In genomic region chr17:50407249-50407990, GRCm38 (mm10) we compare ENCODE assay signal across 8 mouse cellular contexts.
DNase-seq lines count a peak whose midpoint lies in the region; ATAC-seq lines count a peak whose summit lies in the region.

No protein-coding gene starts in this region.

- 36% methylated on average over 11 of the region's 11 CpGs for WGBS in forebrain, embryonic 16.5 days
- 27% methylated on average over 11 of the region's 11 CpGs for WGBS in limb, embryonic 10.5 days
- WGBS in kidney, embryonic 14.5 days, result 45% methylated on average over 11 of the region's 11 CpGs

- H3K4me2 ChIP-seq in forebrain, embryonic 16.5 days (ENCODE audit: low read length), result no peak overlapping the region
- H3K4me2 ChIP-seq in kidney, embryonic 14.5 days (replicated peaks; ENCODE audit: low read depth, low read length), result no peak overlapping the region

- peak; percentile 86 for ATAC-seq in forebrain, embryonic 16.5 days
- ATAC-seq in kidney, embryonic 14.5 days (ENCODE audit: low FRiP score, low TSS enrichment), result no peak
- no peak for ATAC-seq in megakaryocyte-erythroid progenitor cell, adult 5-6 weeks (replicated peaks; ENCODE audit: low FRiP score, low TSS enrichment, poor library complexity, severe bottlenecking)

- H3K36me3 ChIP-seq in forebrain, embryonic 16.5 days (ENCODE audit: control insufficient read depth, insufficient read depth), result no peaks in the 10 kb centered on the region
- H3K36me3 ChIP-seq in limb, embryonic 10.5 days, result no peaks in the 10 kb centered on the region
- H3K36me3 ChIP-seq in kidney, embryonic 14.5 days (ENCODE audit: control insufficient read depth, insufficient read depth, low read length), result no peaks in the 10 kb centered on the region

- peak overlapping the region; percentile 35; the same call in 1 of the 2 replicates for H3K27ac ChIP-seq in forebrain, embryonic 16.5 days (ENCODE audit: low read length)
- peak overlapping the region; percentile 87 for H3K27ac ChIP-seq in limb, embryonic 10.5 days
- no peak overlapping the region for H3K27ac ChIP-seq in kidney, embryonic 14.5 days (ENCODE audit: low read depth, low read length)

- no peak overlapping the region for H3K9ac ChIP-seq in forebrain, embryonic 16.5 days (replicated peaks; ENCODE audit: low read depth, low read length)
- no peak overlapping the region for H3K9ac ChIP-seq in kidney, embryonic 14.5 days (ENCODE audit: low read depth, low read length)

- peaks cover 8% of the 10 kb centered on the region for H3K4me1 ChIP-seq in forebrain, embryonic 16.5 days (replicated peaks; ENCODE audit: control insufficient read depth, insufficient read depth, low read length)
- H3K4me1 ChIP-seq in limb, embryonic 10.5 days, result peaks cover 27% of the 10 kb centered on the region
- H3K4me1 ChIP-seq in kidney, embryonic 14.5 days (ENCODE audit: control insufficient read depth, insufficient read depth, low read length), result no peaks in the 10 kb centered on the region; the same call in 1 of the 2 replicates

- H3K27me3 ChIP-seq in forebrain, embryonic 16.5 days (replicated peaks; ENCODE audit: control insufficient read depth, insufficient read depth, low read length), result no peaks in the 10 kb centered on the region
- H3K27me3 ChIP-seq in limb, embryonic 10.5 days (ENCODE audit: low read depth, poor library complexity, severe bottlenecking), result peaks cover 11% of the 10 kb centered on the region; the same call in 1 of the 2 replicates
- H3K27me3 ChIP-seq in kidney, embryonic 14.5 days (ENCODE audit: control insufficient read depth, insufficient read depth, low read length), result no peaks in the 10 kb centered on the region

- no peaks in the 10 kb centered on the region for H3K9me3 ChIP-seq in forebrain, embryonic 16.5 days (ENCODE audit: control insufficient read depth, low read length)
- no peaks in the 10 kb centered on the region for H3K9me3 ChIP-seq in limb, embryonic 10.5 days (replicated peaks)
- H3K9me3 ChIP-seq in kidney, embryonic 14.5 days (ENCODE audit: control insufficient read depth, low read length), result no peaks in the 10 kb centered on the region

- H3K4me3 ChIP-seq in forebrain, embryonic 16.5 days (replicated peaks; ENCODE audit: low read length), result no peak overlapping the region
- H3K4me3 ChIP-seq in limb, embryonic 10.5 days, result peak overlapping the region; percentile 24
- no peak overlapping the region for H3K4me3 ChIP-seq in kidney, embryonic 14.5 days (ENCODE audit: low read length)

- peak; percentile 68 for DNase-seq in MN1 (ENCODE audit: low spot score)
- DNase-seq in cerebellum, adult 18-20 months, result peak; percentile 89 to 94
- DNase-seq in limb, embryonic 10.5 days (ENCODE audit: low spot score), result peak; percentile 75
- DNase-seq in adrenal gland, adult 8-10 months, result no peak
- no peak for DNase-seq in heart, postnatal 14 days

- intact Hi-C loops in heart, postnatal 14 days (cut with DNase I), result no loop called here

Comparison
In these comparisons a context has a peak if more than half of its experiments do, and no peak if none do; other contexts are left out.
1. DNase-seq: peak in MN1 (single experiment), cerebellum, adult 18-20 months (2 of 2) and limb, embryonic 10.5 days (single experiment); none in adrenal gland, adult 8-10 months (single experiment) and heart, postnatal 14 days (0 of 2).